Mouse (Mus musculus) WW6 (cell line): ENCODE measurements around the gene Elovl1.
A peak's percentile ranks its signal among the peaks of the same experiment; 100 is the strongest.

Experiments used
- DNase-seq: peaks from one replicate; pipeline ENCODE4 v3.0.0-alpha.2; 2013; ENCODE audit warnings: low read depth, low spot score

Elovl1 gene

DNA sequence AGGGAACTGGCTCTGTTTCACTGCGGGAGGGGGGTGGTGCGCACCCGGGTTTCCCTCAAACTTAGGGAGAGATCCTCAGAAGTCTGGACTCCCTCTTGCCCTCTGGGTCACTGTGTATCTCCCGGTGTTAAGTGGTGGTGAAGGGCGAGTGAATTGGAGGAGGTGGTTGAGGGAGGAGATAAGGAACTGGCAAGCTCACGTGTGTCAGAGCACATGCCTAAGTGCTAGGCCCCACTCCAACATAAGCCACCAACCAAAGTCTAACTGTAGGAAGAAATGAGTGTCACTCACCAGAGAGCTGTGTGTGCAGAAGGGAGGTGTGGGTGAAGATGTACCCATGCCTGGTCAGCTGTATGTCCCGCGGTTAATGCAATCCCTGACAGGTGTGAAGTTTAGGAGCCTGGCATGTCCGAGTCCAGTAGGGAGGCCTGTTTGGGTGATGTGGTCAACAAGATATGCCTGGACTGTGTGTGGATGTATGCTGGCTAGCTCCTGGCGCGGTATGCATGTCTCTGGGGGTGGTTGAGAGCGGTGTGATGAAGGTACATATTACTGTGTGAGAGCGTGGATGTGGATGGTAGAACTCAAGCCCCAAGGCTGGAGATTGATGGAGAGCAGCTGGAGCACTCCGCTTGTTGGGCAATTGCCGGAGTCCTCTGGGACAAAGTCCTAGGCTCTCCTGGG, 780 bp downstream of the Elovl1 start:
- DNase-seq, result no peak

DNA sequence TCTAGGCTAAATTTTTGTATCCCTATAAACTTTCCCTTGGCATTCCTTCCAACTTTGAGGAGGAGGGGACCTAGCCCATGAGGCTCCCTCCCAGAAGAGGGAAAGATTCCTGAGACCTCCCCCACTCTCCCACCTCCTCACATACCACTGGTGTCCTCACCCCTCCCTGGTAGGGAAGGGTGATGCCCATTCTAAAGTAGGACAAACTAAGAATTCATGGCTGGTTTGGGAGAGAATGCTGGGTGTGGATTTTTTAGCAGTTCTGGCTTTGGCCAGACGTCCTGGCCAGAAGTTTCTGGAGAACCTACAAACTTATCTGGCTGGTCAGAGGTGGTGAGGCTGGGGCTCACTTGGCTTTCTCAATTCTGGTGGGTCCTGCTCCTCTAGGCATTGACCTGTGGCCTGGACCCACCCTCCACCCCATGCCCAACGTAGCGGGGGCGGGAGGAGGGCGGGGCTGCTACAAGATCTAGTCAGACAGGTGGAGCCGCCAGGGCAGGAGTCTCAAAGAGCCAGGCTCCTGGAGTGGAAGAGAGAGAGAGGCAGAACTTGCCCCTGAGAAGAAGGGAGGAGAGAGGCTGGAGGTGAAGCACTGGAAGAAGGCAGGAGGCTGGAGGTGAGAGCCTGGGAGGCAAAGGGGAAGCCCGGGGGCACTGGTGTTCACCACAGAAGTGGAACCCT, 1.5 kb downstream of the Elovl1 start:
- DNase-seq, result no peak

DNA sequence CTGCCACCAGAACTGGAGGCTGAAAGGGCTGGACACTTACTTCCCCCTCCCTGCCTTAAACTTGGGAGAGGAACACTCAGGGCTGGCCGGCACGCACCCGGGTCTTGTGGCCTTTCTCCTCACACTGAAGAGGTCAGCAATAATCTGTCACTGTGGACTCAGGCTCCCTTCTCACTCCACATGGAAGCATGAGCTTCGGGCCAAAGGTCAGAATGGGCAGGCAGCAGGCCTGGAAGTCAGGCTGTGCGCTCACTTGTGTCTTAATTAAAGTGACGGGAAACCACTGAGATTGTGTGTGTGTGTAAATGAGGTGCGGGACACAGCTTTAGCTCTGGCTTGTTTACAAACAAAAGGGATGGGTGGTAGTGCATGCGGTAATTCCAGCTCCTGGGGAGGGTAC, 4.4 kb downstream of the Elovl1 start:
- no peak for DNase-seq

DNA sequence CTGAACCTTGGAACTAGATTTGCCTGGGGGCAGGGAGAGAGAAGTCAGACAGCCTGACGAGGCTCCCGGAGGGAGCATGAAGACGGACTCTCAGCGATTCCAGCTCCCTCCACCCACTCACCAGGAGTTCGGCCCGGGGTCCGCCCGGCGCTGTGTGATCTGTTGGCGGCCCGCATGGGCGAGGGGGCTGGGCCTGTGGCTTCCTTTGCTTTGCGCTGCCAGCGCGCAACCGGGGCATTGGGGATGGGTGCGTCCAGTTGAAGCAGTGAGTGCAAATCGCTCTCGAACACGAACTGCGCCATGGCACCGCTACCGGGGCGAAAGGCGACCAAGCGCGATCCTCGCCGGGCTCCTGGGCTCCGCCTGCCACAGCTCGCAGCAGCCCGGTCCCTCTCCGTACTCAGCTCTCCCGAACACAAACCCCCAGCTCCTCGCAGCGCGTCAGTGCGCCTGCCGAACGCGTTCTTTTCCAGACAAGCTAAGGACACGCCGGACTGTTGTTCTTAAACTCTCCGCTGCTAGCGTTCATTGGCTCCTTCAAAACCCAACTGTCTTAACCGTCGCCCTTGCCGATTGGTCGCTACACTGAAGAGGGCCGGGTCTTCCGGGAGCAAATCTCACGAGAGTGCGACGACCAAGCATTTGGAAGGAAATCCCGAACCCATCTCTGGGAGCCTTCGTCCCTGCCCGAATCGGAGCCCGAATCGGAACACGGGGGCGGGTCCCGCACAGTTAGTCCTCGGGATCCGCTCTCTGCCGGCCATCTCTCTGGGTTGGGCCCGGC, 9.1 kb downstream of the Elovl1 start, which contains the start of gene Cdc20:
TSS of gene Cdc20 (minus strand) at position 533 of the 784 bp plus-strand sequence.
- DNase-seq, result peak; percentile 96

DNA sequence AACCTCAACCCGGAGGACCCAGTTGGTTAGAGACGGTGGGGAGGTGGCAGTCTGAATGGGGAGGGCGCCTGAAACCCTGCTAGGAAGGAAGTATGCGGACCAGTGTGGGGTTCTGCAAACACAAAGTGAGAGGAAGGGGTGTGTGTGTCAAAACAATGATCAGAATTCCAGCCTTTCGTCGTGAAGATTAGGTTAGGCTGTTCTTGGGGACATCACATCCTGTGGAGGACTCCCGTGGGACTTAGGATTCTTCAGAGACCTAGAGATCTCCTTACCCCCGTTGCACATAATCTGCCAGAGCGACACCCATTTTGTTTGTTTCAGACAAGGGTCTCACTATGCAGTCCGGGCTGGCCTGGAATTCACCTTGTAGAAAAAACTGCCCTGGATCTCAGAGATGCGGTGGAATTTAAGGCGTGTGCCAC, 9.9 kb downstream of the Elovl1 start:
- DNase-seq, result no peak

DNA sequence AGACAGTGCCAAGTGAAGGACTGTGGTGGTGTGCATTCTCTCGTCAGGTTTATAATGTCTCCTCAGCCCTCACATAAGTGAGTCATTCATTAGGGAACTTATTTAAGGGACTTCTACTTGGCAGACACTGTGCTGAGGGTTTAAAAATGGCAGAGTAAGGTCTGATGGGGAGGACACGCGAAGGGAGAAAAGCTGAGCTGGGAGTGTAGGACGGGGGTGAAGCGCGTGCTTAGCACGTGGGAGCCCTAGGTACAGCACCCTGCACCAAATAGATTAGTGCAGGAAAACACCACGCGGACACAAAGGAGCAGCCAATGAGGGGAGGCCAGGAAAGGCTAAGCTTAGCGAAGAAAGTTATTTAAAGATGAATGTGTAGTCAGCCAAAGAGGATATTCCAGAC, 17.2 kb downstream of the Elovl1 start:
- no peak for DNase-seq

DNA sequence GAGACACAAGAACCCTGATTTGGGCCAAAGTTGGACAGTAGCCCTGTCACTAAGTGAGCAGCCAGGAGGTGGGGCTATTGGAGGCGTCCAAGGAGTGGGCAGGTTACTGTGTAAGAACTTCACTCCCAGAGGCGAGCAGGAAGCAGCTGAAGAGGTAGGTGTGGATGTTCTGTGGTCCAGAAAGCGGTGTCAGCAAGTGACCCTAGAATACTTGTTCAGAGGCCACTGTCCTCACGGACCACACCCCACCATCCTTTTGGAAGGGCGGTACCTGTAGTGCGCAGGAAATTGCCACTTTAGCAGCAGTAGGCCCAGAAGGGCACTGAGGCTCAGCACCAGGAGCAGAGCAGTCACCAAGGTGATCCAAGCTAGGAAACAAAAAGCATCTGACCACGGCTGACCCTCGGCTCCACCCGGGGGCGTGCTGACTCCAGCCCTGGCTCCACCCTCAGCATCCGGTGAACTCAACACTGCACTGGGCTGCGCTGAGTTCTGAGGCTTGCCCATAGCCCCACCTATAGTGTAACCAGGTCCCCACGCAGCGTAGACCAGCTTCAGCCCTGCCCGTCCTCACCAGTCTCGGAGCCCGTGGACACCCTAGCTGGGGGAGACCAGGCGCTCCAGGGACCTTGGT, 18.0 kb downstream of the Elovl1 start:
- no peak for DNase-seq

DNA sequence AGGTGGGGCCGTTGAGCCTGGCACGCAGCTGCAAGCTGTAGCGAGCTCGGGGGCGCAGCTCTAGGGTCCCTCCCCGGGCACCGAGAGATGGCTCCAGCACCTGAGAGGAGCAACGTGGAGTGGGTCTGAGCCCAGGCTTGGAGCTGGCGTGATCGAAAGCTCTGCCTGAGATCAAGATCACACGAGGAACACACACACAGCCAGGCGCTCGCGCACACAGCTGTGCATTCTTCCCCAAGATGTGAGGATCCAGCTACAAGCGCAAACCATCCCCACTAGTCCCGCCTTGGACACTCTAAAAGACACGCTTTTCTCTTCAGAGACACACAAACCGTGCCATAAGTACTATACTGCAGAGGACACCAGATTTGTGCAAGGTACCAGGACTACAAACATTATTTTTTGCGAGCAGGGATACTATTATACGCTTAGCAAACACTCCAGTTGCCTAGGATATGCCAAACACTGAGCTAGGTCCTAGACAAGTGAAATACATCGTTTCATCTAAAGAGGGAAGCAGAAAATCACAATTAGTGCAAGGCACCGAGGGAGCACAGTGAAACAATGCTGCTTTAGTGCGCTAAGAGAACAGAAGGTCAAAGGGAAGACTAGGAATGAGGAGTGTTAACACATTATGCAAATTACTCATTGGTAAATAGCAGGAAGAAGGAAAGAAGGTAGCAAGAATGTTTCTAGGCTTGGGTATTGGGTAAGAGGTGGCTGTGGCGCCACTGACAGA, 18.7 kb downstream of the Elovl1 start:
- no peak for DNase-seq

DNA sequence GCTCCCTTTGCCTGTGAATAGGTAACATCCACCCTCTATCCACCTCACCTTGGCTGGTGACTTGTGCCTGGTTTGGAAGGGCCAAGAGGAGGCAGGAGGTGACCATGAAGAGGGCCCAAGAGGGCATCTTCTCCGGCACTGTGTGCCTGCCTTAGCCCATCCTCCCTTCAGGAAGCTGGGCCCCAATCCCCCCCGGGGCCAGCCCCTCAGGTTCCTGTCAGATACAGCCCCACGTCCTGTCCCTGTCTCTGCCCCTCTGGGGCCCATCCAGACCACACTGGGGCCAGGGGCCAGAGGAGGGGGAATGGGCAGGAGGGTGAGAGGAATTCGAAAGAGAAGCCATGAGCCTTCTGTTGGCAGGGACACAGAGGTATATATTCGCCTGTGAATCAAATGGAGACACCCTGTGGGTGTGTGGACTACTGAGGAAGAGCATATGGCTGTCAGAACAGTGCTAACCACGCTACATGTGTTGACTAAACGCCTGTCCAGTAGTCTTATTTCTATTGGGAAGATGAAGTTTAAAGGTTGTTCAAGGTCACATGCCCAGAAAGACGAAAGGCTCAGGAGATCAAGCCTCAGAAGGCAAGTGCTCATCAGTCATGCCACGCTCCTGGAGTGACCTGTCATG, 29.6 kb downstream of the Elovl1 start, which contains the start of gene Mpl:
TSS of gene Mpl (minus strand) at position 169 of the 631 bp plus-strand sequence.
- no peak for DNase-seq

DNA sequence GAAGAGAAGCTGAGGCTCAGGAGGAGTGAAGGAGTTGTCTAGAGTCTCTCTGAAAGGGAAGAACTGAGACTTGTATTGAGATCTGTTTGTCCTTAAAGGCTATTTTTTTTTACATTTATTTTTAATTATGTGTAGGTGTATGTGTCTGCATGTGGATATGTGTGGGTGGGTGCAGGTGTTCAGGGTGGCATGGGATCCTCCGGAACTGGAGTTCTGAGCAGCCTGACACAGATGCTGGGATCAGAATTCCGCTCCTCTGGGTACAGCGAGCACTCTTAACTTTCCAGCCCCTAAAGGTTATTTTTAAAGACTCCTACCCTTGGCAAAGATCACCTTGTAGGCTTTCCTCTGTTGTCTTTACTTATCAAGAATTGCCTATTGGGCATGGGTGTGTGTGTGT, 37.1 kb downstream of the Elovl1 start:
- no peak for DNase-seq

DNA sequence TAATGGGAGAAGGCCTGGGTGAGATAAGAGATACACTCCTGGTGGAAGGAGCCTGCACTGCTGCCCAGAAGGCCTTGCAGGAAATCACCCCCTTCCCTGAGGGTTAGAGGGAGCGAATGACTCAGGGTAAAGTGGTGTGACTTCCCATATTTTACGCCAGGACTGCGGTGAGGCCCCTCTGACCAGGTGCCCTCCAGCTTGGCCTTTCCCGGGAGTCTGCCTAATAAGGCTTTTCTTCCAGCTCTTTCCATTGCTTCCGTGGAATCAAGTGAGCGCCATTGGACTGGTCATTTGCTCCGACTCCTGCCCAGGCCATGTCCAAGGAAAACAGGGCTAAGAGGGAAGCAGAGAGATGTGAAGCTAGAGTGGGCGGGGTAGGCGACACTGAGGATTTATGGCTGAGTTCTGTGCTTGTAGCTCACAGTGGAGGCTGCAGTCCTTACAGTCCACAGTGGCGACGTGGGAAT, 37.8 kb downstream of the Elovl1 start:
- no peak for DNase-seq

DNA sequence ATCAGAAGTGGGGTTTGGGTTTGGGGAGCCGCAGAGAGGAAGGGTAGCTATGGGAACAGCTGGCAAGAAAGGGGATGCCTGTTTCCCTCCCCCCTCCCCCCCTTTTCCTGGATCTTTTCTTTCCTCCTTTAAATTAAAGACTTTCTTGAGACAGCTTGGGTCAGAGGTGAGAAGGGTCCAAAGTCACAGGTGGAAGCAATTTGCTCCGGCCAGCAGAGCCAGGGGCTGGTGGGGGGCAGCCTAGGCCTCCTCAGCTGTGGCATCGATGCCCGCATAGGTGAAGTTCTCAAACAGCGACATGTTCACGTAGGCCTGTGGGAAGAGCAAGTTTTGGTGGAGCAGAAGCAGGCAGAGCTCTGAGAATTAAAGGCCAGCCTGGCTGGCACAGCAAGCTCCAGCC, 43.4 kb downstream of the Elovl1 start:
- no peak for DNase-seq

DNA sequence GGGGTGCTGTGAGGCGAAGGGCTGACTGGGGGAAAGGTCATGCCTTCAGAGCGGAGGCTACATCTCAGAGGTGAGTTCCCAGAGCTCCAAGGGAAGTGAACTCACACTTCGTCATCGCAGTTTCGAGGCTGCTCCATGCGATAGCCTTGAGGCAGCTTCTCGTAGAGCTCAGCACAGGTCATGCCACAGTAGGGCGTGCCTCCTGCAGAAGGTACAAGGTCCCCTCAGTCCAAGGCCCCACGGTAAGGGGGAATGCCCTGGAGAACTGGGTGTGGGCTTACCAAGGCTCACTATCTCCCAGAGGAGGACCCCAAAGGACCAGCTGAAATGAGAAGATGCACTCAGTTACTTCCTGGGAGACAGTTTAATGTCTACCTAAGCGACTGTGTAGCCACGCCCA, 44.8 kb downstream of the Elovl1 start:
- DNase-seq, result no peak

DNA sequence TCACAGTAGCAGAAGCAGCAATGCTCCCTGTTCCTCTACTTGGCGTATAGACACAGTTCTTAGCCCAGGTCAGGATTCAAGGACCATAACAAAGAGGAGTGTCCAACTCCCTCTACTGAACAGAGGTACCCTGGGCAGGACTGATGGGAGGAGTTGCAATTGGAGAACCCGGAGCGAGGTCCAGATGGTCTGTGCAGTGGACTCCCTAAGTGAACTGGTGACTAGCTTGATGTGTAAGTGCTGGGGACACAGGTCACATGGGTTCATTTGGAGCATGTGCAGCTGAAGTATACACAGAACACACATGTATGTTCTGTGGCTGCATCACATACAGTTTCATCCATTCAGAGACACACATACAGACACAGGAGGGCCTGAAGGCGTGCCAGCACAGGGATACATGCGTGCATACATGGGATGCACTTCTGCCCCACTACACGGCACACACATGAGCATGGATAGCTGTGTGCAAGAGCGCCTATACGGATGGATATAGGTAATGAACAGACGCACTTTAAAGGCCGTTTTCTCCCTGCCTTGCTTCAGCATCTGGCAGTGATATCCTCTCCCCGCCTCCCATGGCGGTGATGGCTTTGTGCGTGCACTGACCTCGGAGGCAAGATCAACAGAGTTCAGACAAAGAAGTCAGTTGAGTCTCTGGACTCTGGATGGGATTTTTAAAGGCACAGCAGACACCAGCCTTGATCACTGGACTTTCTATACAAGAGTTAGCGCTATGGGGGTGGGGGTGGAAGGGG, 49.1 kb downstream of the Elovl1 start:
- DNase-seq, result no peak
